Mouse (Mus musculus): Measurements from ENCODE around the gene Olfr9. TPM values are rescaled to one million over a fixed set of nuclear protein-coding genes. Genes with fewer than 3 reads are reported as not detected.

Gene Olfr9
- polyA plus RNA-seq, 1 experiment from 2014 or later: not detected

- no peaks in the 10 kb centered on the region for H3K27me3 ChIP-seq (replicated peaks; ENCODE audit: low read depth, poor library complexity, severe bottlenecking)
- H3K36me3 ChIP-seq (replicated peaks): no peaks in the 10 kb centered on the region
- no peak for DNase-seq (ENCODE audit: low spot score)
- no peaks in the 10 kb centered on the region for H3K9me3 ChIP-seq
- no peaks in the 10 kb centered on the region for H3K4me1 ChIP-seq
- no peak overlapping the region for H3K4me3 ChIP-seq
- no peak overlapping the region for H3K27ac ChIP-seq (replicated peaks)
Observed at GRCm38 (mm10) chr10:129023319-129023718, 34.1 kb downstream of the Olfr9 start.

- no peaks in the 10 kb centered on the region for H3K27me3 ChIP-seq (replicated peaks; ENCODE audit: low read depth, poor library complexity, severe bottlenecking)
- no peaks in the 10 kb centered on the region for H3K4me1 ChIP-seq
- 58% methylated on average over 3 of the region's 3 CpGs for WGBS
- H3K27ac ChIP-seq (replicated peaks): no peak overlapping the region
- no peaks in the 10 kb centered on the region for H3K36me3 ChIP-seq (replicated peaks)
- no peaks in the 10 kb centered on the region for H3K9me3 ChIP-seq
- H3K4me3 ChIP-seq: no peak overlapping the region
- peak; percentile 59 for DNase-seq (ENCODE audit: low spot score)
Observed at GRCm38 (mm10) chr10:129026018-129026662, 36.9 kb downstream of the Olfr9 start.

GRCm38 (mm10) chr10:129028343-129028742 is 39.1 kb downstream of the Olfr9 start:
- Histone ChIP-seq H3K4me3 (no peak overlapping the region), H3K4me1 (no peaks in the 10 kb centered on the region), H3K36me3 (replicated peaks) (no peaks in the 10 kb centered on the region), H3K27me3 (replicated peaks; ENCODE audit: low read depth, poor library complexity, severe bottlenecking) (no peaks in the 10 kb centered on the region), H3K27ac (replicated peaks) (no peak overlapping the region), H3K9me3 (no peaks in the 10 kb centered on the region)
- 80% methylated on average over 2 of the region's 2 CpGs for WGBS
- no peak for DNase-seq (ENCODE audit: low spot score)

GRCm38 (mm10) chr10:129039796-129040195 is 50.6 kb downstream of the Olfr9 start, which contains the start of gene Olfr764-ps1:
Gene Olfr764-ps1 (minus strand): TSS chr10:129039896.
- no peak within 1 kb of the TSS for H3K4me3 ChIP-seq
- no peaks in the 10 kb centered on the region for H3K27me3 ChIP-seq (replicated peaks; ENCODE audit: low read depth, poor library complexity, severe bottlenecking)
- DNase-seq (ENCODE audit: low spot score): no peak
- no peaks in the 10 kb centered on the region for H3K9me3 ChIP-seq
- 85% methylated on average over 3 of the region's 3 CpGs for WGBS
- H3K4me1 ChIP-seq: no peaks in the 10 kb centered on the region
- no peaks in the 10 kb centered on the region for H3K36me3 ChIP-seq (replicated peaks)
- no peak within 1 kb of the TSS for H3K27ac ChIP-seq (replicated peaks)

Other genes with a start within 250 kb of the Olfr9 start
- 5.2 and 6.3 TPM in 2 replicates for gene Dgka, start 244.6 kb upstream of the Olfr9 start, polyA plus RNA-seq (2016; fragmentation: Nextera tagmentation; extraction: Ambion mirVana)
- 56.6 and 60.0 TPM in 2 replicates for gene Pym1, start 241.5 kb upstream of the Olfr9 start, polyA plus RNA-seq (2016; fragmentation: Nextera tagmentation; extraction: Ambion mirVana)
- 0.26 and 0.30 TPM in 2 replicates for gene Mmp19, start 198.5 kb upstream of the Olfr9 start, polyA plus RNA-seq (2016; fragmentation: Nextera tagmentation; extraction: Ambion mirVana)
- gene Dnajc14, start 185.4 kb upstream of the Olfr9 start, polyA plus RNA-seq (2016; fragmentation: Nextera tagmentation; extraction: Ambion mirVana): 51.9 and 53.7 TPM in 2 replicates
- gene Tmem198b, start 185.1 kb upstream of the Olfr9 start, polyA plus RNA-seq (2016; fragmentation: Nextera tagmentation; extraction: Ambion mirVana): 16.9 and 17.9 TPM in 2 replicates
- gene Sarnp, start 172.1 kb upstream of the Olfr9 start, polyA plus RNA-seq (2016; fragmentation: Nextera tagmentation; extraction: Ambion mirVana): 259 and 263 TPM in 2 replicates
- 63.7 and 66.4 TPM in 2 replicates for gene Ormdl2, start 167.8 kb upstream of the Olfr9 start, polyA plus RNA-seq (2016; fragmentation: Nextera tagmentation; extraction: Ambion mirVana)
- 11.8 and 12.0 TPM in 2 replicates for gene Gdf11, start 97.7 kb upstream of the Olfr9 start, polyA plus RNA-seq (2016; fragmentation: Nextera tagmentation; extraction: Ambion mirVana)
- gene Cd63, start 88.4 kb upstream of the Olfr9 start, polyA plus RNA-seq (2016; fragmentation: Nextera tagmentation; extraction: Ambion mirVana): 274 and 319 TPM in 2 replicates
- gene Rdh5, start 66.5 kb upstream of the Olfr9 start, polyA plus RNA-seq (2016; fragmentation: Nextera tagmentation; extraction: Ambion mirVana): 11.2 and 11.9 TPM in 2 replicates
- 185 and 186 TPM in 2 replicates for gene Bloc1s1, start 65.4 kb upstream of the Olfr9 start, polyA plus RNA-seq (2016; fragmentation: Nextera tagmentation; extraction: Ambion mirVana)
- 1.8 and 2.7 TPM in 2 replicates for gene Itga7, start 55.6 kb upstream of the Olfr9 start, polyA plus RNA-seq (2016; fragmentation: Nextera tagmentation; extraction: Ambion mirVana)
- gene Mettl7b, start 28.4 kb upstream of the Olfr9 start, polyA plus RNA-seq (2016; fragmentation: Nextera tagmentation; extraction: Ambion mirVana): not detected in 2 replicates
- gene Olfr763, start 21.4 kb downstream of the Olfr9 start, polyA plus RNA-seq (2016; fragmentation: Nextera tagmentation; extraction: Ambion mirVana): not detected in 2 replicates
- gene Olfr764-ps1, start 50.5 kb downstream of the Olfr9 start, polyA plus RNA-seq (2016; fragmentation: Nextera tagmentation; extraction: Ambion mirVana): not detected in 2 replicates
- gene Olfr765, start 60.6 kb downstream of the Olfr9 start, polyA plus RNA-seq (2016; fragmentation: Nextera tagmentation; extraction: Ambion mirVana): not detected in 2 replicates
- not detected in 2 replicates for gene Olfr766-ps1, start 79.5 kb downstream of the Olfr9 start, polyA plus RNA-seq (2016; fragmentation: Nextera tagmentation; extraction: Ambion mirVana)
- not detected in 2 replicates for gene Olfr767, start 93.5 kb downstream of the Olfr9 start, polyA plus RNA-seq (2016; fragmentation: Nextera tagmentation; extraction: Ambion mirVana)
- not detected in 2 replicates for gene Olfr768, start 109.9 kb downstream of the Olfr9 start, polyA plus RNA-seq (2016; fragmentation: Nextera tagmentation; extraction: Ambion mirVana)
- gene Olfr769, start 128.4 kb downstream of the Olfr9 start, polyA plus RNA-seq (2016; fragmentation: Nextera tagmentation; extraction: Ambion mirVana): not detected in 2 replicates
- gene Olfr770, start 149.6 kb downstream of the Olfr9 start, polyA plus RNA-seq (2016; fragmentation: Nextera tagmentation; extraction: Ambion mirVana): not detected in 2 replicates
- not detected in 2 replicates for gene Olfr771, start 175.3 kb downstream of the Olfr9 start, polyA plus RNA-seq (2016; fragmentation: Nextera tagmentation; extraction: Ambion mirVana)
- gene Olfr772, start 188.5 kb downstream of the Olfr9 start, polyA plus RNA-seq (2016; fragmentation: Nextera tagmentation; extraction: Ambion mirVana): not detected in 2 replicates
- gene Olfr773, start 198.0 kb downstream of the Olfr9 start, polyA plus RNA-seq (2016; fragmentation: Nextera tagmentation; extraction: Ambion mirVana): not detected in 2 replicates
- not detected in 2 replicates for gene Olfr774, start 246.8 kb downstream of the Olfr9 start, polyA plus RNA-seq (2016; fragmentation: Nextera tagmentation; extraction: Ambion mirVana)

All from embryonic facial prominence, embryonic 10.5 days (tissue).